Mouse (Mus musculus): Measurements from ENCODE around the gene Tmem151a.

DNA sequence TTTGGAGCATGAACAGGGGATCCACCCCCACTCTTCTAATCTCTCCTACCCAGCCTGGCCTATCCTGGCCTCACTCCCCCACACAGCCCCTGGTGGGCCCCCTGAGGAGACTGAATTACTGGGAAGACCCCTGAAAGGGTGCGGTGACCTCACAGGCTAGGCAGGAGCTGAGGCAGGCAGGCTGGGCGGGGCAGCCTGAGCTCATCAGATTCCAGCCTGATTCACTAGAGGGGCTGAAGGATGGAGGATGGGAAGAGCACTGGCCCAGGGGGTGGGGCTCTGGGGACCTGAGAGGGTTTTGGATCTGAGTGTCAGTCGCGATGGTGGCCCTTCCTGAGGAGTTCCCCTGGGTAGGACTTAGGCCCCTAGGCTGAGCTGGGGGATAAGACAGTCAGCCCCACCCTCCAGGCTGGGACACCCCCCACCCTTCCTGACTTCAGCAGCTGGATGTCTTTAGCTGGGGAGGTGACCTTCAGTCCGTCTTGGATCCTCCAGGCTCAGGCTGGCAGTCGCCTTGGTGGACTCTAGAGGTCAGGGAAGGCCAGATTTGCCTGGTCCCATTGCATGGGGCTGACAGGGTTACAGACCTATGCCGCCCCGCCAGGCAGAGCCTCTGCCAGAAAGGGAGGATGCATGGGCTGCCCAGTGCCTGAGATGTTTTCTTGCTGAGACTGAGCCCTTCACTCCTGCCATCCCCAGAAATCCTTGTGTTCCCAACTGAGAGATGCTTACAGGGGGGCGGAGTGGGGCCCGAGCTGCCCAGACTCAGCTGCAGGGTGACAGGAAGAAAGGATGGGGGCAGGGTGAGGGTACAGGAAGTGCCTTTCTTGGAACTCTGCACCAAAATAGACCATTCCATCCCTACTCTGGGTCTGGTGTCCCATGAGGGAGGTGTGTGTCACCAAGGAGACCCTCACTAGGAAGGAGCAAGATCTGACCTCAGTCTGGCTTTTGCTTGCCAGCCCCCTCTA lies 26.2 kb downstream of the Tmem151a start:
- TF ChIP-seq POLR2A (IDR thresholded peaks at IDR 0.05; ENCODE audit: low read depth, low read length) (peak; percentile 47), CTCF (IDR thresholded peaks at IDR 0.05; ENCODE audit: borderline replicate concordance, insufficient read depth, low read length) (no peak)

Measured in embryonic fibroblast, embryonic 13.5 days (primary cell).